Mouse (Mus musculus) gastrocnemius, postnatal 25 days (tissue): ENCODE results near the gene Mtfp1. TPM values are rescaled to one million over a fixed set of nuclear protein-coding genes. Genes with fewer than 3 reads are reported as not detected.
"Not testable (repeated sequence)": the region's sequence is repeated elsewhere in the genome, so short reads cannot be mapped to it uniquely, and the experiment has no call there.

Source experiments
- DNase-seq: peaks from one replicate; pipeline ENCODE4 v3.0.0; 2022
- long read RNA-seq, 2 experiments: library from polyadenylated mRNA; stranded (forward); transcript quantifications; one replicate each; pipeline ENCODE4 v2.0.0; 2021
- total RNA-seq, 2 experiments: library from RNA; stranded (reverse); gene quantifications; 1 replicate in 1 of 2; 2 replicates in 1 of 2; pipeline ENCODE4 v1.2.3; 2021

Mtfp1 gene
- total RNA-seq: 10 to 100 TPM; 60.8 to 62.0 TPM
- long read RNA-seq, experiment 1, transcript Mtfp1-201 (4 exons, 1,411 nt): major isoform, 111 of 139 reads
- long read RNA-seq, experiment 1, partial matches to known transcripts: 4 of 139 reads
- long read RNA-seq, experiment 1, other reads (novel, unspliced or antisense): 24 of 139 reads
- long read RNA-seq, experiment 2, transcript Mtfp1-201 (4 exons, 1,411 nt): major isoform, 103 of 121 reads
- long read RNA-seq, experiment 2, partial matches to known transcripts: 2 of 121 reads
- long read RNA-seq, experiment 2, other reads (novel, unspliced or antisense): 16 of 121 reads

GRCm38 (mm10) chr11:4095171-4096053 is at the start of gene Mtfp1:
Mtfp1 (minus strand) TSS chr11:4095445.
- DNase-seq: peak; percentile 51

- no peak for DNase-seq
Observed at GRCm38 (mm10) chr11:4143281-4144062, 48.2 kb upstream of the Mtfp1 start.

- no peak for DNase-seq
Observed at GRCm38 (mm10) chr11:4142352-4142751, 47.1 kb upstream of the Mtfp1 start.

- no peak for DNase-seq
Observed at GRCm38 (mm10) chr11:4141505-4141904, 46.3 kb upstream of the Mtfp1 start.

GRCm38 (mm10) chr11:4138964-4139363 is 43.7 kb upstream of the Mtfp1 start:
- no peak for DNase-seq

GRCm38 (mm10) chr11:4134986-4135935 is 40.0 kb upstream of the Mtfp1 start, which contains the start of gene Rnf215:
Rnf215 (plus strand) TSS chr11:4135202.
- DNase-seq: peak; percentile 88

- no peak for DNase-seq
Observed at GRCm38 (mm10) chr11:4134400-4134799, 39.2 kb upstream of the Mtfp1 start.

GRCm38 (mm10) chr11:4133450-4133849 is 38.2 kb upstream of the Mtfp1 start:
- DNase-seq: no peak

GRCm38 (mm10) chr11:4128461-4128860 is 33.2 kb upstream of the Mtfp1 start:
- DNase-seq: not testable (repeated sequence)

GRCm38 (mm10) chr11:4127059-4127458 is 31.8 kb upstream of the Mtfp1 start:
- no peak for DNase-seq

- no peak for DNase-seq
Observed at GRCm38 (mm10) chr11:4123922-4124321, 28.7 kb upstream of the Mtfp1 start.

- no peak for DNase-seq
Observed at GRCm38 (mm10) chr11:4122742-4123579, 27.7 kb upstream of the Mtfp1 start, which contains the start of gene Sec14l2. Sec14l2 (minus strand) TSS chr11:4123415.

- DNase-seq: no peak
Observed at GRCm38 (mm10) chr11:4122226-4122625, 27.0 kb upstream of the Mtfp1 start.

GRCm38 (mm10) chr11:4121691-4122090 is 26.4 kb upstream of the Mtfp1 start:
- no peak for DNase-seq

- DNase-seq: no peak
Observed at GRCm38 (mm10) chr11:4119635-4120034, 24.4 kb upstream of the Mtfp1 start.

GRCm38 (mm10) chr11:4118081-4118921 is 23.1 kb upstream of the Mtfp1 start:
- DNase-seq: peak; percentile 48

GRCm38 (mm10) chr11:4117372-4118071 is 22.3 kb upstream of the Mtfp1 start:
- DNase-seq: no peak

GRCm38 (mm10) chr11:4116458-4117141 is 21.4 kb upstream of the Mtfp1 start:
- DNase-seq: no peak
